Mouse (Mus musculus): ENCODE data around the gene Fam98b. TPM values are rescaled to one million over a fixed set of nuclear protein-coding genes. Genes with fewer than 3 reads are reported as not detected.

Gene Fam98b
- polyA plus RNA-seq, 1 experiment = 0.20 TPM

GRCm38 (mm10) chr2:117263786-117264408, 14.4 kb downstream of the Fam98b start:
- H3K27me3 ChIP-seq (ENCODE audit: control insufficient read depth) = no peaks in the 10 kb centered on the region
- H3K4me1 ChIP-seq (ENCODE audit: control insufficient read depth) = no peaks in the 10 kb centered on the region
- peaks cover 61% of the 10 kb centered on the region for H3K36me3 ChIP-seq (ENCODE audit: control insufficient read depth)
- TF ChIP-seq GATA1 (IDR thresholded peaks at IDR 0.05; ENCODE audit: low read length) (no peak), TAL1 (IDR thresholded peaks at IDR 0.05; ENCODE audit: low read length) (no peak)
- no peak overlapping the region for H3K4me3 ChIP-seq (replicated peaks)
- no peaks in the 10 kb centered on the region for H3K9me3 ChIP-seq (ENCODE audit: control insufficient read depth, low read length)

- Histone ChIP-seq H3K27me3 (ENCODE audit: control insufficient read depth) (no peaks in the 10 kb centered on the region), H3K9me3 (ENCODE audit: control insufficient read depth, low read length) (no peaks in the 10 kb centered on the region), H3K4me3 (replicated peaks) (no peak overlapping the region), H3K36me3 (ENCODE audit: control insufficient read depth) (no peaks in the 10 kb centered on the region), H3K4me1 (ENCODE audit: control insufficient read depth) (no peaks in the 10 kb centered on the region)
- TF ChIP-seq GATA1 (IDR thresholded peaks at IDR 0.05; ENCODE audit: low read length) = no peak
- no peak for TF ChIP-seq TAL1 (IDR thresholded peaks at IDR 0.05; ENCODE audit: low read length)
Measured at GRCm38 (mm10) chr2:117288291-117288690, 38.8 kb downstream of the Fam98b start.

- Histone ChIP-seq H3K27me3 (ENCODE audit: control insufficient read depth) (no peaks in the 10 kb centered on the region), H3K4me1 (ENCODE audit: control insufficient read depth) (no peaks in the 10 kb centered on the region), H3K4me3 (replicated peaks) (no peak overlapping the region), H3K36me3 (ENCODE audit: control insufficient read depth) (no peaks in the 10 kb centered on the region), H3K9me3 (ENCODE audit: control insufficient read depth, low read length) (peaks cover 2% of the 10 kb centered on the region; the same call in 1 of the 2 replicates)
- no peak for TF ChIP-seq TAL1 (IDR thresholded peaks at IDR 0.05; ENCODE audit: low read length)
- no peak for TF ChIP-seq GATA1 (IDR thresholded peaks at IDR 0.05; ENCODE audit: low read length)
Measured at GRCm38 (mm10) chr2:117299596-117300448, 50.3 kb downstream of the Fam98b start.

- H3K9me3 ChIP-seq (ENCODE audit: control insufficient read depth, low read length) = no peaks in the 10 kb centered on the region
- H3K36me3 ChIP-seq (ENCODE audit: control insufficient read depth) = no peaks in the 10 kb centered on the region
- H3K27me3 ChIP-seq (ENCODE audit: control insufficient read depth) = no peaks in the 10 kb centered on the region
- no peaks in the 10 kb centered on the region for H3K4me1 ChIP-seq (ENCODE audit: control insufficient read depth)
- TF ChIP-seq GATA1 (IDR thresholded peaks at IDR 0.05; ENCODE audit: low read length) = no peak
- no peak for TF ChIP-seq TAL1 (IDR thresholded peaks at IDR 0.05; ENCODE audit: low read length)
- no peak overlapping the region for H3K4me3 ChIP-seq (replicated peaks)
Measured at GRCm38 (mm10) chr2:117303391-117304350, 54.1 kb downstream of the Fam98b start.

GRCm38 (mm10) chr2:117304941-117305340, 55.4 kb downstream of the Fam98b start:
- Histone ChIP-seq H3K4me3 (replicated peaks) (no peak overlapping the region), H3K36me3 (ENCODE audit: control insufficient read depth) (no peaks in the 10 kb centered on the region), H3K9me3 (ENCODE audit: control insufficient read depth, low read length) (no peaks in the 10 kb centered on the region), H3K27me3 (ENCODE audit: control insufficient read depth) (no peaks in the 10 kb centered on the region), H3K4me1 (ENCODE audit: control insufficient read depth) (no peaks in the 10 kb centered on the region)
- TF ChIP-seq GATA1 (IDR thresholded peaks at IDR 0.05; ENCODE audit: low read length) (no peak), TAL1 (IDR thresholded peaks at IDR 0.05; ENCODE audit: low read length) (no peak)

GRCm38 (mm10) chr2:117307959-117308358, 58.4 kb downstream of the Fam98b start:
- no peaks in the 10 kb centered on the region for H3K4me1 ChIP-seq (ENCODE audit: control insufficient read depth)
- no peak for TF ChIP-seq TAL1 (IDR thresholded peaks at IDR 0.05; ENCODE audit: low read length)
- TF ChIP-seq GATA1 (IDR thresholded peaks at IDR 0.05; ENCODE audit: low read length) = no peak
- H3K4me3 ChIP-seq (replicated peaks) = no peak overlapping the region
- no peaks in the 10 kb centered on the region for H3K27me3 ChIP-seq (ENCODE audit: control insufficient read depth)
- no peaks in the 10 kb centered on the region for H3K36me3 ChIP-seq (ENCODE audit: control insufficient read depth)
- no peaks in the 10 kb centered on the region for H3K9me3 ChIP-seq (ENCODE audit: control insufficient read depth, low read length)

GRCm38 (mm10) chr2:117309046-117309445, 59.5 kb downstream of the Fam98b start:
- no peaks in the 10 kb centered on the region for H3K36me3 ChIP-seq (ENCODE audit: control insufficient read depth)
- no peaks in the 10 kb centered on the region for H3K4me1 ChIP-seq (ENCODE audit: control insufficient read depth)
- H3K9me3 ChIP-seq (ENCODE audit: control insufficient read depth, low read length) = no peaks in the 10 kb centered on the region

GRCm38 (mm10) chr2:117311349-117311748, 61.8 kb downstream of the Fam98b start:
- H3K4me3 ChIP-seq (replicated peaks) = no peak overlapping the region

More at GRCm38 (mm10) chr2:117309046-117309445, 59.5 kb downstream of the Fam98b start:
- no peak overlapping the region for H3K4me3 ChIP-seq (replicated peaks)
- TF ChIP-seq GATA1 (IDR thresholded peaks at IDR 0.05; ENCODE audit: low read length) (no peak), TAL1 (IDR thresholded peaks at IDR 0.05; ENCODE audit: low read length) (no peak)
- H3K27me3 ChIP-seq (ENCODE audit: control insufficient read depth) = no peaks in the 10 kb centered on the region

More at GRCm38 (mm10) chr2:117311349-117311748, 61.8 kb downstream of the Fam98b start:
- H3K9me3 ChIP-seq (ENCODE audit: control insufficient read depth, low read length) = no peaks in the 10 kb centered on the region
- no peaks in the 10 kb centered on the region for H3K36me3 ChIP-seq (ENCODE audit: control insufficient read depth)
- H3K27me3 ChIP-seq (ENCODE audit: control insufficient read depth) = no peaks in the 10 kb centered on the region
- H3K4me1 ChIP-seq (ENCODE audit: control insufficient read depth) = no peaks in the 10 kb centered on the region
- TF ChIP-seq GATA1 (IDR thresholded peaks at IDR 0.05; ENCODE audit: low read length) = no peak
- TF ChIP-seq TAL1 (IDR thresholded peaks at IDR 0.05; ENCODE audit: low read length) = no peak
